Mouse (Mus musculus): ENCODE results near the gene Ms4a18.
"Not testable (repeated sequence)": the region's sequence is repeated elsewhere in the genome, so short reads cannot be mapped to it uniquely, and the experiment has no call there.

Ms4a18 gene

GRCm38 (mm10) chr19:11017891-11018290 is at the start of gene Ms4a18:
TSS of gene Ms4a18 (minus strand) at chr19:11018031.
- DNase-seq (ENCODE audit: low read depth), result no peak

GRCm38 (mm10) chr19:11065202-11065875 is 47.5 kb upstream of the Ms4a18 start:
- no peak for DNase-seq (ENCODE audit: low read depth)

- no peak for DNase-seq (ENCODE audit: low read depth)
These were observed 43.1 kb upstream of the Ms4a18 start for GRCm38 (mm10) chr19:11060900-11061299.

- DNase-seq (ENCODE audit: low read depth), result no peak
These were observed 42.1 kb upstream of the Ms4a18 start for GRCm38 (mm10) chr19:11059967-11060366.

- DNase-seq (ENCODE audit: low read depth), result not testable (repeated sequence)
These were observed 37.9 kb upstream of the Ms4a18 start for GRCm38 (mm10) chr19:11055700-11056099.

- no peak for DNase-seq (ENCODE audit: low read depth)
These were observed 35.4 kb upstream of the Ms4a18 start for GRCm38 (mm10) chr19:11053277-11053676.

GRCm38 (mm10) chr19:11052877-11053276 is 35.0 kb upstream of the Ms4a18 start:
- no peak for DNase-seq (ENCODE audit: low read depth)

- no peak for DNase-seq (ENCODE audit: low read depth)
These were observed 32.5 kb upstream of the Ms4a18 start for GRCm38 (mm10) chr19:11050286-11050685.

GRCm38 (mm10) chr19:11049426-11049825 is 31.6 kb upstream of the Ms4a18 start:
- no peak for DNase-seq (ENCODE audit: low read depth)

- no peak for DNase-seq (ENCODE audit: low read depth)
These were observed 30.7 kb upstream of the Ms4a18 start for GRCm38 (mm10) chr19:11048503-11048902.

- DNase-seq (ENCODE audit: low read depth), result no peak
These were observed 30.2 kb upstream of the Ms4a18 start for GRCm38 (mm10) chr19:11048009-11048408.

- DNase-seq (ENCODE audit: low read depth), result no peak
These were observed 27.3 kb upstream of the Ms4a18 start for GRCm38 (mm10) chr19:11044996-11045711.

GRCm38 (mm10) chr19:11044671-11044995 is 26.8 kb upstream of the Ms4a18 start:
- no peak for DNase-seq (ENCODE audit: low read depth)

GRCm38 (mm10) chr19:11037570-11037969 is 19.7 kb upstream of the Ms4a18 start:
- no peak for DNase-seq (ENCODE audit: low read depth)

GRCm38 (mm10) chr19:11022382-11022781 is 4.6 kb upstream of the Ms4a18 start:
- DNase-seq (ENCODE audit: low read depth), result no peak

GRCm38 (mm10) chr19:11017251-11017650 is 580 bp downstream of the Ms4a18 start:
- no peak for DNase-seq (ENCODE audit: low read depth)

- DNase-seq (ENCODE audit: low read depth), result no peak
These were observed 1.8 kb downstream of the Ms4a18 start for GRCm38 (mm10) chr19:11015998-11016397.

GRCm38 (mm10) chr19:11015468-11015867 is 2.4 kb downstream of the Ms4a18 start:
- no peak for DNase-seq (ENCODE audit: low read depth)

GRCm38 (mm10) chr19:10993150-10993549 is 24.7 kb downstream of the Ms4a18 start, which contains the start of gene Ms4a15:
TSS of gene Ms4a15 (minus strand) at chr19:10993250.
- no peak for DNase-seq (ENCODE audit: low read depth)

- no peak for DNase-seq (ENCODE audit: low read depth)
These were observed 25.9 kb downstream of the Ms4a18 start for GRCm38 (mm10) chr19:10991911-10992310.

- DNase-seq (ENCODE audit: low read depth), result no peak
These were observed 27.1 kb downstream of the Ms4a18 start for GRCm38 (mm10) chr19:10990751-10991150.

- DNase-seq (ENCODE audit: low read depth), result no peak
These were observed 29.3 kb downstream of the Ms4a18 start for GRCm38 (mm10) chr19:10988563-10988962.

- no peak for DNase-seq (ENCODE audit: low read depth)
These were observed 31.9 kb downstream of the Ms4a18 start for GRCm38 (mm10) chr19:10985889-10986288.

GRCm38 (mm10) chr19:10984551-10984950 is 33.3 kb downstream of the Ms4a18 start:
- no peak for DNase-seq (ENCODE audit: low read depth)
